Mouse (Mus musculus) adrenal gland, adult (tissue): ENCODE data around the gene B3galnt1.

Experiments
- DNase-seq, 2 experiments: peaks; one replicate each; pipeline ENCODE4 v3.0.0; 2022 to 2023; ENCODE audit warnings: low spot score in 1 of 2; ENCODE audit not compliant: inconsistent age in 2 of 2

Gene B3galnt1

DNA sequence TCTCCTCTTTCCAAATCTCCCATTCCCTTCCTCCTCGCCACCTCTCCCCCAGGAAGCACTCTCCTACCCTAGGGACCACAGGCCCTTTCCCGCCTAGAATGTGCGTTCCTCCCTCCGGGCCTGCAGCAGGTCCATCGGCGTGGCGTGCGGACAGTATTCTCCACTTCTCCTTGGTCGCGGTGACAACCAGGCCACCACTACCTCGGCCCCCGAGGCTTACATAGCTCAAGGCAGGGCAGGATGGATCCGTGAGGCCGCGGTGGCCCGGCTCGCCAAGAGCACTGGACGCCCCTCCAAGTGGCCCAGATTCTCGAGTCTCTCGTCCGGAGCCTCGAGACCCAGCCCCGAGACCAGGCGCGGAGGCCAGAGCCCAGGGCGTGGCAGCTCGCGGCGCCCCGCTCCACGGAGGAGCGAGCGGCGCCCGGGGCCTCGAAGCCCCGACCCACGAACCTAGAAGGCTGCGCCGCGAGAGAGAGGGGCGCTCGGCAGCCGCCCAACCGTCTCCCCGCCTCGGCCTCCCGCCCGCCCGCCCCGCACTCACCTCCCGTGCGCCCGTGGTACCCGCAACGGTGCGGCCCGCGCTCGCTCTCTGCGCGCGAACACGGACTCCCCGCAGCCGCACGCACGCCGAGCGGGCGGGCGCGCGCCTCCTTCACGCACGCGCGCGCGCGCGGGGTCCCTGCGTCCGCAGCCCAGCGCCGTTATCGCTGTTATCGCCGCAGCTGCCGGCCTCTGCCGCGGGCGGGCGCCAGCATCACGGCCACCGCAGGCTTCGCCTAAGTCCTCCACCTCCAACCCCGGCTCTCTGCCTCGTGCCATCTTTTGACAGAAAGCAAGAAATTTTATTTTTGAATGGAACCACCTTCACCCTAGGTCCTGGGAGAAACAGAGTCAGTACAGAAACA, at the start of gene B3galnt1:
B3galnt1 (minus strand) TSS at position 700 of the 905 bp plus-strand sequence.
- peak; percentile 67 to 89 for DNase-seq

DNA sequence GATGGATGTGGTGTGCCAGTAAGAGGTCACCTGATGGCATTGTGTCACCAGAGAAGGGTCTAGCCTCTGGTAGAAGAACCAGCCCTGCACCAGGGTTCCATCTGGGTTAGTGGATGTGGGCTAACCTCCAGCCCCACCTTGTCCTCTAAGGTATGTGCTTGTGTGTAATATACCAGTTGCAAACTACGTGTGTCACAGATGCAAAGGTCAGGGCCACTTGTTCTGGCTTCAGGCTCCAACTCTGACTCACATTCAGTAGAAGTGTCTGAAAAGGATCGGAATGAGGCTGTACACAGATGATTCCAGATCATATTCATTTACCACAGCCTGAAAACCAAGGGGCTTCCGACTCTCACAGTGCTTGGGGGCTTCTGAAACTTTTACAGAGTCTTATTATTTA, 35.8 kb upstream of the B3galnt1 start:
- peak; percentile 37 to 83 for DNase-seq

DNA sequence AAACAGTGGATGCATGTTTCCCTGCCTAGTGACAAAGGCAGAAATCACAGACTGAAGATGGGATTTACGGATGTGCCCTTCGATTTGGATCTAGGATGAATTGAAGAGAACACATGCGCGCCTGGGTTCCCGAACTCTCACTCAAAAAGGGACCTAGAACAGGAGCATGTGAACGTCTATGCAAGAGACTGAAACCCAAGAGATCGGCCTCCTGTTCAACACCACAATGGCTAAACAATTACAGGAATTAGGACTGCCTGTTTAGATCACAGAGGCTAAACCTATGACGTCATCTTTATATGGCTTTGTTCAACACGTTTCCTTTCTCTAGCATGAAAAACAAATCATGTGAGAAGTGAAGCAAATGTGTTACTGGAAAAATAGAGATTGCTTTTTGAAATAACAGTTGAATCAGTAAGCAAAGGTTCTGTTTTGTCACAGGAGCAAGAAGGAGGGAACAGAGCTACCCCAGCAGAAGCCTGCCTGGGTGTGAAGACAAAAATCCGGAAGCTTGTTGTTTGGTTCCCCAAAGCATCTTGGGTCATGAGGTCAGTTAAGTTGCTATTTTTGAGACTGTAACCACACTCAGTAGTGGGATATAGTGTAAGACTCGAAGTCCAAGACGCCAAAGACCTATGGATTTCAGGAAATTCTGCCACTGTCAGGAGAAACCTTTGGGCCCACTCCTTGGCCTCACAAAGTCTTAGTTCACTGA, 35.1 kb upstream of the B3galnt1 start:
- DNase-seq = no peak

DNA sequence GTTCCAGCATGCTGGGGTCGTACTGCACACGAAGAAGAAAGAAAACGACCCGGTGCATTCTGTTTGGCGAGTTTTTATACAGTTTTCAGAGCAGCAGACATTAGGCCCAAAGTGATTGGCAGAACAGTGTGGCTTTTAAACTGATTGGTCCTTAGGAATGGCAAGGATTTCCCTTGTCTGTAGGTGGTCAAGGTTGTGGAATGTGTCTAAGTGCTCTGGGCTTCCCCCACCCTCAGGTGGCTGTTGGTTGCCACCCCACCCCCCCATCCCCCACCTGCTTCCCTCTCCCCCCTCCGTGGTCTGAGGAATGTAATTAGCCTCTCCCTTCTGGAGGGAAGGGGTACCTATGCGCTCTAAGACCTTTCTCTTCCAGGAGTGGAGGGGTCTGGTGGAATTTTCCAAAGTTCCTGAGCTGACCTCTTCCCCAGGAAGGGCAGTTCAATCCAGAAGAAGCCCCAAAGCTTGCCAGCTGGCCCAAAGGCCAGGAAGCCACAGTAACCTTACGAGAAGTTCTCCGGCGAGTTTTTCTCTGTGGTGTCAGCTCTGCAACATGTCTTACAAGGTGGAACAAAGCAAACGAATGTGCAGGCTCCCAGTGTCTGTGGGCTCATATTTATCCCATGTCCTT, 28.3 kb upstream of the B3galnt1 start:
- DNase-seq = peak in 1 of 2 experiments; percentile 41

DNA sequence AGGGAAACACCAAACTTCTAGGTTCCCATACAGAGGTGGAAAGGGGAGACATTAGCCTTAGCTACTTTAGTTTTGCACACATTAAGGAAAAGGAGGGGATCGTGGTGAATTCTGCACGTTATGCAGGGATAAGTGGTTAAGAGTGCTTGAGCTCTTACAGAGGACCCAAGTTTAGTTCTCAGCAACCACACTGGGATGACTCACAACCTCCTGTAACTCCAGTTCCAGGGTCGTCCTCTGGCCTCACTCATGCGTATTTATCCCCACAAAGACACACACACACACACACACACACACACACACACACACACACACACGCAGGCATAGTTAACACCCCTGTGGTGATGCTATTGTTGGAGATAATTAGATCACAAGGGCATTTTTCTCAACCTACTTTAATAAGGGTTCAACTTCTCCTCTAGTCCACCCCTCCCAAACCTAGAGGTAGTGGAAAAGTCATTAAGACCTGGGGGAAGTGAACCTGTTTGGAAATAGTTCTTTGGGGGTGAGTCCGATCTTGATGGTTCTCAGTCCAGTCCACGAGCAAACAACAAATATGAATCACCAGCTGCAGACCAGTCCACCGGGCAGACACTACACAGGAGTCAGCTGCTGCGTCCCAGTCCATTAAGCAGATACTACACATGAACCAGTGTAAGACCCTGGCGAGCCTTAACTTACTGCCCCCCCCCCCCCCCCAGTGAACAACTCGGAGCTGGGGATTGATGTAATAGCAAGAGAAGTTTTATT, 27.6 kb upstream of the B3galnt1 start:
- peak in 1 of 2 experiments; percentile 42 for DNase-seq

DNA sequence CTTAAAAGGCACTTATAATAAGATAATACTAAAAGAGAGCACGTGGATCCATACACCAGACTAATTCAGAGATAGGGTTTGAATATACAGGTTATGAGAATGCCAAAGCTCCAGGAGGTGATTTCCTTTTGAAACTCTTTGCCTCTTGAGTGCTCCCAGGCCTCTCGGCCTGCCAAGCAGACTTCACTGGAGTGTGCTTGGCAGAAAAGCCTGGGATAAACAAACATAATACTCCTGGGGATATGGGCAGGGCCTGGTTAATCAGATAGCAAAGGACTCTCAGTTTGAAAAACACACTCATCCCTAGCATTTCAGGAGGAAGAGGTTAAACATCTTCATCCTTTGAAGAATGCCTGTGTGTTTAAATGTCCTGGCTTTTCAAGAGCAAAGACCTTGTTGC, 25.4 kb upstream of the B3galnt1 start:
- DNase-seq = peak in 1 of 2 experiments; percentile 75

DNA sequence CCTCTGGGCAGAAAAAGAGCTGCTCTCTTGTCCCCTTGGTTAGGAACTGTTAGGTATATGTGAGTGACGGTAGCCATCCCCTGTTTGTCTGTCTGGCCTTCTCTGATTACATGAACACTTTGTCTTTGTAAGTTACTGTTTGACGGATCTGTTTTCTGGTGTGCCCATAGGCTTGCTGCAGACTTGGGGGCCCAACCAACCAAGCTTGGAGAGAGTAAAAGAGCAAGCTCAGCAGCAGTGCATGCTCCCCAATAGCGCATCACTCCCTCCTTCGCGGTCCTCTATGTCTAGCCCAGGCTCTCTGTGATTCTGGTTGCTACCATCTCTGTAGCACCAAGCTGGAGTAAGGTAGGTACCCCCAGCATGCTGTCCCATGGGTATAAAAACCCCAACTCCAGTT, 9.1 kb upstream of the B3galnt1 start:
- no peak for DNase-seq

DNA sequence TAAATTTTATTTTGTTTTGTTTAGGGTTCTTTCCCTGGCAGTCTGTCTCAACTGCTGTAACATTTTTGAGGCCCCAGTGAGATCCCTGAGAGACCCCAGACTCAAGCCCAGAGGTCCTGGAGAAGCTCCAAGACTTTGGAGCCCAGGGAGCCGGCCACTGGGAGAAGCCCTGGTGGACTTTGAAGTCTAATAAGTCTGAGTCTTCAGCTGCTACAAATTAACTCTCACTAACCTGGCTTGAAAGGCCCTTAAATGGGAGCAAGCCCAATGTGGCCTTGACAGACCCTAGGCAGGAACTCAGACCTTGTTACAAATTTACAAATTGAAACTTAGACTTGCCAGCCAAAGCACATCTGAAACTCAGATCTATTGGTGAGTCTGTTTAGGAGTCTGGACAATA, 8.7 kb upstream of the B3galnt1 start:
- no peak for DNase-seq

DNA sequence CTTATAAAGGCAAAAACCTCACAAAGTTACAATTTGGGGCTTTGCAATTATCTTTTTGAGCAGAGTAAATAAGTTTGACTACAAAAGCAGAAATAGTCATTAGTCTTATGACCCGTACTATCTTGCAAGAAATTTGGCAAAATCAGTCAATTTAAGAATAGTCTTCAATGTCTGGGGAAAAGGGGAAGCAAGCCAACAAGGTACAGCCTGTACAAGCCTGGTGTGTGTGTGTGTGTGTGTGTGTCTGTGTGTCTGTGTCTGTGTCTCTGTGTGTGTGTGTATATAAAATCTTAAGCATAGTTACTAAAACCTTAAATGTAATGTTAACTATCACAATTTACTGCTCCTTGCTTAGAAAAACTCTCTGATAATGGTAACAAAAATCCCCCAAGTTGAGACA, 8.2 kb upstream of the B3galnt1 start:
- no peak for DNase-seq

DNA sequence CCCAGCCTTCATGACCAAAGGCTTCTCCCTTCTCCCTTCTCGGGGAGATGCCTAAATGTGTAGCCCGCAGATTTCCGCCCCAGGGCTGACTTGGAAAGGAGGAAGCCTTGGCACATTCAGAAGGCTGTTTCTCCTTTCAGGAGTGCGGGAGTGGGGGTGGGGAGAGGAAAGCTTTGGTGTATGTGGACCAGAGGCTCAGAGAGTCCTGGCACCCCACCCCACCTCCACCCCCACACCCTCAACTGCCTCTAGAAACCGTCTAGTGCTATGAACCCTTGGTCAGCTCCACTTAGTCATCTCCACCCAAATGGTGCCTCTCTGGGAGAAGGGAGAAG, 373 bp upstream of the B3galnt1 start:
- DNase-seq = no peak

DNA sequence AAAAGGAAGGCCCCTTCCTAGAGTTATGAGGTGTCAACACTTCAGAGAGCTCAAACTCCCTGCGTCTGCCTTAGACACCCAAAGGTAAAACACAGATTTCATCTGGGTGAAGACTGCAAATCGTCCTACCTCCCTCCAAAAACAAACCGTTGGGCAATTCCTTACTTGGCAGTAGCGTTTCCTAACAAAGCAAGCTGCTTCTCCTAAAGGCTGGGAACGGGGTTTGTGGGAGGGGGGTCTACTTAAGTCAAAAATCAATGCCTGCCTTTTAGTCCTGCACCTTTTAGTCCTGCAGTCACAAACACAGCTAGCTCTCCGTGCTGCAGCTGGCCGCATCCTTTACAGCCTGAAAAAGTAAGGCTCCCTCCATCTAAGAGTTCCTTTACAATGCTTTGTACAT, 944 bp downstream of the B3galnt1 start:
- no peak for DNase-seq

DNA sequence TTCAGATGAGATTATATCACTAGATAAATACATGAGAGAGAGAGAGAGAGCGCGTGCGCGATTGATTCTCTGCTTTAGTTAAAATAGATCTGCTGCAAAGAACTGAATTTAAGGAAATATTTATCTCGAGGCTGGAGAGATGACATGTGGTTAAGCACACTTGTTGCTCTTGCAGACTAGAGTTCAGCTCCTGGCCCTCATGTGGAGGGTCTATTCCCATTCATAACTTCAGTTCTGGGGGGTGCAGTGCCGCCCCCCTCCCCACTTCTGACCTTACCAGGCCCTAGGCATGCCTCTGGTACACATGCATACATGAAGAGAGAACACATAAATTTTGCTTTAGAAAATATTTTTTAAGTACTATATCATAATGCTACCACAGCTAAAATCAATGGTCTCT, 1.5 kb downstream of the B3galnt1 start:
- no peak for DNase-seq

DNA sequence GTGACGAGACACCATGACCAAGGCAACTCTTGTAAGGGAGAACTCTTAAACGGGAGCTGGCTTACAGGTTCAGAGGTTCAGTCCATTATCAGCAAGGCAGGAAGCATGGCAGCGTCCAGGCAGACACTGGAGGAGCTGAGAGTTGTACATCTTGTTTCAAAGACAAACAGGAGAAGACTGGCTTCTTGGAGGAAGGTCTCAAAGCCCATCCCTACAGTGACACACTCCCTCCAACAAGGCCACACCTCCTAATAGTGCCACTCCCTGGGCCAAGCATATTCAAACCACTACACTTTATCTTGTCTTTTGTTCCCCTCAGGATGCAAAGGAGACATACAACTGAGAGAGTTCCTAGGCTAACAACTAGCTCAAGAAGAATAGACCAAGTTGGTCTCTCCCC, 2.6 kb downstream of the B3galnt1 start:
- DNase-seq = no peak

DNA sequence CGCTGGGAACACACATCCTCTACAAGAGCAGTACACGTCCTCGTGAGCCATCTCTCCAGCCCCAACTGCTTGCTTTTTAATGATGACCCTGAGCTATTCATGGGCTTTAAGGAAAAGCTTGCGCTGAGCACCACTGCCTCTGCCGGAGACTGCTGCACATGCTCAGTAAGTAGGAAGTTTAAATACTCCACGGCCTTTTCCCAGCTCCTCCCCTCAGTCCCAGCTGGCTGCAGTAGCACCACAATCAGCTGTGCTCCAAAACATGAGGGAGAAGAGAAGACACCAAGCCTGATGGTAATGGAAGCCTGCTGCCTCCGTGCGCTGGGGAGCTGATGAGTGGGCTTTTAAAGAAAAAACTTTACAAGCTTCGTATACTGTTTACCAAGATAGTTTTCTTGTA, 4.7 kb downstream of the B3galnt1 start:
- DNase-seq = no peak

DNA sequence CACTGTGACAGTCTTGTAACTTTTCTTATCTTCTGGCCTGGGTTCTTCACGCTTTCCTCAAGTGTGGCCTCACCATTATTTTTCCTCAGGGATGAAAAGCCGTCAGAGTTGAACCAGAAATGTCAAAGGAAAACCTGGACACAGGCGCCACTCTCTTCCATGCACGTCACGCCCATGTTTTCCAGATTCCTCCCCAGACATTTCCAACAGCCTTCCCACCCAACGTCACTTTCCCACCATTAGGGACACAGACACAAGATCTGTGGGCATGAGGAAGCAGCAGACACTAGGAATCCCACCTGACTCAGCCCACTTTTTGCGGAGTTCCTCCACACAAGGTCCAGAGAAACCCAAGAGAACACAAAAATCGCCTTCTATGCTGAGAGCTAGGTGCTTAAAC, 5.3 kb downstream of the B3galnt1 start:
- DNase-seq = no peak

DNA sequence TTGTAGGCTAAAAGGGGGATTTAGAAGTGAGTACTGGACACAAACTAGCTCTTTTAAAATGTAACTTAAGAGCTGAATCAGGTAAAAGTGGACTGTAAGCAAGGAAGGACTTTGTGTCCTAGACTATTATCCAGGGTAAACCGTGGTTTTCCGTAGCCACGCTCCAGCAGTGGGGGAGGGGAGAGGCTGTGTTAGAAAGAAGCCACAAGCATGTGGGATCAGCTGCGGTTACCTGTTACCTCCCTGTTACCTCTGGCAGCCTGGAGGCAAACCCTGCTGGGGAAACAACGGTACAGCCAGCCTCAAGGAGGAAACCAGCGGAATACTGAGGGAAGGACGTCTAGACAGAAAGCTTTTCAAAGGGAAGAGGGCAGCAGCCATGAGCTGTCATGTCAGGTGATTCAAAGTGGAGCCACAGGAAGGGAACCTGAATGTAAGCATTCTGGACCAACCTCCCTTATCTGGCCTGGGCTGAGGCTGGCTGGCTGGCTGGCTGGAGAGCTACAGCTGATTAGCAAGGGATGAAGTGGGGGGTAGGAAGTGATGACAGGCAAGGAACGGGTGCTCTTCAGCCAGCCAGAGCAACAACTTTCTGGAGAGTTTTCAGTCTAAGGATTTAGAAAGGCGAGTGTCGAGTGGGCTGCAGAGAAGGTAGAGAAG, 10.5 kb downstream of the B3galnt1 start:
- DNase-seq = no peak

DNA sequence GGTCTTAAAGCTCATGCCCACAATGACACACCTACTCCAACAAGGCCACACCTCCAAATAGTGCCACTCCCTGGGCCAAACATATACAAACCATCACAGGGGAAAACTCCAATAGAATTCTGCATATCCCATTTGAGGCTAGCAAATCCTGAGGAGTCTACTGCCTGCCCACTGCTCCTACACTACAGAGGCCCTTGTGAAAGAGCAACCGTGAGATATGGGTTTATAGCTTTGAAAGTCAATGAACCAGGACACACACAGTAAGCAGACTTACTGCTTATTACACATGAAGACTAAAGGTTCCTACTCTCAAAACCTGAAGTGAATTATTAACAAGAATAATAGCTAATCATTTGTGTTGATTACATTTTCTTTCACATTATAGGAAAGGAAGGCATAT, 15.0 kb downstream of the B3galnt1 start:
- no peak for DNase-seq

DNA sequence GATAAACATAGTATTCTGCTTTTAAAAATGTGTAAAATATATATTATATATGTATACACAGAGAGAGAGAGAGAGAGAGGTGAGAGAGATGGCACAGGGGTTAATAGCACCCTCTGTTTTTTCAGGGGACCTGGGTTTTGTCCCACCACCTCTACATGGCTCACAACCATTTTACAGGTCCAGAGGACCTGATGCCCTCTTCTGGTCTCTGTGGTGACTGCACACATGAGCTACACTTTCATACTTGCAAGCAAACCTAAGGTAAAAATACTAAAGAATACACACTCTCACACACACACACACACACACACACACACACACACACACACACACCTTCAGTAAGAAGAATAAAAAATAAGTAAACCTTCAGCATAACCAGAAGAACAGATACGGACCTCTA, 20.0 kb downstream of the B3galnt1 start:
- no peak for DNase-seq

DNA sequence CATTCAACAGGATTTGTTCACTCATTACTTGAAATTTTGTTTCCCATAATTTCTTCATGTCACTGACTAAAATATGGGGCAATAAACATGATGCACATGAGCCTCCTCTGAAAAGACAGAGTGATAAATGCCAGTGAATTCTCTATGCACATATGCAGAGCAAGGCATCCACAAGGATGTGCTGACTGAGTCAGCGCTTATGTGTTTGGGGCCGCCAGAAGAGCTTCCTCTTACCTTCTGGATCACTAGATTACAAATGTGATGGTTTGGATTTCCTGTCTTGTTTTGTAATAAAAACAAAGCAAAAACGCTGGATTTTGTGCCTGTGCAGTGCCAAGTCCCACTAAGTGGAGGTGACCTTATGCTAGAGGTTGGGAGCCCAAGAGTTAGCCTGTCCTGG, 22.0 kb downstream of the B3galnt1 start:
- no peak for DNase-seq

DNA sequence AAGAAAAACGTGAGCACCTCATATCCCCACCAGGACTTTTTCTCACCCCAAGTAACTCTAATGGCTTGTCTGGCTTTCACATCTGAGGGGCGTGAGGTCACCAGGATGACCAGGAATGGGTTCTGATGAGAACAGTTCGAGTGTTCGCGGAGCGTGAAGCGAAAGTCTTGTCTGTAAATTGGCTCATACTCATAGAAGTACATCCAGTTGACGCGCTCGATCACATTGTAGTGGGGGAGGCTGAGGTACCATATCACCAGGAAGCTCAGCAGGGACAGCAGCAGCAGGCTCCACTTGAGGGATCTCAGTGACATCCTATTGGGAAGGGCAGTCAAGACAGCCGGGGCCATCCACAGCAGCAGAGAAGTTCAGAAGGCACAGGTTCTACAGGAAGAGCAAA, 23.2 kb downstream of the B3galnt1 start:
- DNase-seq = no peak

DNA sequence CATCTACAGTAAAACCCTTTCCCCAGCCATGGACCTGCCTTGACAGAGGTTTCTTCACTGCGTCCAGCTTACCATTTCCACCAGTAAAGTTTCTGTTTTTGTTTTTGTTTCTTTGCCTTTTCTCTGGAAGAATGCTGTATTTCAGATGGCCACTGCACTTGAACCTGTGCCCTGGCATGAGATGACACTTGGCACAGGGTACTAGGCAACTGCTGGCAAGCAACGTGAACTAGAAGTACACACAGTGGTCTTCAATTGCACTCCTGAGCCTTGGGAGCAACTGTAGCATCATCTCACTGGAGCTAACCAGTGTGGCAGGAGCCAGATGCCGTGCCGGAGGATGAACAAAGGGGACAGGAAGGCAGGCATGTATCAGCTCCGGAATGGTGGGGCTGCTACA, 26.2 kb downstream of the B3galnt1 start:
- no peak for DNase-seq
